Mouse (Mus musculus) Patski (cell line): ENCODE measurements around the gene Dcp1a. TPM values are rescaled to one million over a fixed set of nuclear protein-coding genes. Genes with fewer than 3 reads are reported as not detected.

Experiments
- ATAC-seq: fragments of 100-300 bp; one replicate; pipeline ENCODE4 v1.8.0; 2021
- CTCF ChIA-PET: fragments of 350-600 bp; sonication (Branson Sonifier 250); formaldehyde crosslinking; loops from one replicate; lab custom pipeline; 2022; ENCODE audit warnings: inconsistent platforms; lab: Charles Lee
- POLR2A ChIA-PET: fragments of 350-600 bp; sonication (Branson Sonifier 250); formaldehyde crosslinking; loops from one replicate; lab custom pipeline; 2022; ENCODE audit warnings: antibody characterized with exemption, inconsistent platforms; lab: Charles Lee
- DNase-seq: peaks from one replicate; pipeline ENCODE4 v3.0.0-alpha.2; 2011; ENCODE audit warnings: low read depth, low spot score
- H3K27me3 ChIP-seq: fragments of 371-371 bp; one replicate; pipeline ENCODE4 v1.5.1; 2021
- CTCF ChIP-seq: fragments of 100-300 bp; IDR thresholded peaks from one replicate; pipeline ENCODE4 v1.5.1; 2021
- in situ Hi-C: fragments of 300-500 bp; cut with MboI; formaldehyde crosslinking; loops from 3 replicates; pipeline ENCODE4 v1.11.1; 2018; ENCODE audit warnings: low pct_unique_long_range_greater_than_20kb, mixed read lengths
- polyA plus RNA-seq: library from polyadenylated mRNA; unstranded; gene quantifications from one replicate; pipeline ENCODE4 v1.2.3, GENCODE M21; 2021

Gene Dcp1a
- polyA plus RNA-seq, 1 experiment from 2014 or later: 19.6 TPM

- ATAC-seq (no peak), DNase-seq (no peak)
- TF ChIP-seq CTCF: no peak
- no peaks in the 10 kb centered on the region for H3K27me3 ChIP-seq
- ChIA-PET CTCF (no interaction called here), POLR2A (no interaction called here)
- in situ Hi-C loops: no loop called here
Measured at GRCm38 (mm10) chr14:30556651-30557050, 77.3 kb downstream of the Dcp1a start.

- POLR2A ChIA-PET: interaction anchor here (0.6 kb wide), 1 partner anchor 10 kb away, joined by 3 read pairs; no protein-coding TSS in a partner anchor
Measured at GRCm38 (mm10) chr14:30557730-30558129, 78.4 kb downstream of the Dcp1a start.

GRCm38 (mm10) chr14:30559321-30559850, 80.1 kb downstream of the Dcp1a start:
- DNase-seq (no peak), ATAC-seq (no peak)
- in situ Hi-C loops: no loop called here
- ChIA-PET CTCF (no interaction called here), POLR2A (interaction anchor here (2.0 kb wide), 1 partner anchor 10 kb away, joined by 6 read pairs; no protein-coding TSS in a partner anchor)
- no peaks in the 10 kb centered on the region for H3K27me3 ChIP-seq
- TF ChIP-seq CTCF: no peak

More at GRCm38 (mm10) chr14:30557730-30558129, 78.4 kb downstream of the Dcp1a start:
- no peaks in the 10 kb centered on the region for H3K27me3 ChIP-seq
- TF ChIP-seq CTCF: no peak
- in situ Hi-C loops: no loop called here
- CTCF ChIA-PET: interaction anchor here (1.0 kb wide), 1 partner anchor 18 kb away, joined by 3 read pairs; no protein-coding TSS in a partner anchor
- DNase-seq: no peak
- ATAC-seq: no peak

GRCm38 (mm10) chr14:30560803-30561389, 81.6 kb downstream of the Dcp1a start:
- ChIA-PET CTCF (interaction anchor here (0.7 to 2.1 kb wide), 7 partner anchors 8 to 48 kb away, joined by 3 to 7 read pairs (median 3); partner anchors contain the start of gene Tkt), POLR2A (interaction anchor here (1.2 to 1.6 kb wide), 3 partner anchors 10 to 15 kb away, joined by 4 to 7 read pairs (median 5); no protein-coding TSS in a partner anchor)
- H3K27me3 ChIP-seq: no peaks in the 10 kb centered on the region
- no peak for TF ChIP-seq CTCF
- DNase-seq: no peak
- in situ Hi-C loops: no loop called here
- ATAC-seq: peak; percentile 2

GRCm38 (mm10) chr14:30561470-30562187, 82.3 kb downstream of the Dcp1a start:
- ATAC-seq (peak; percentile 95), DNase-seq (peak; percentile 97)
- no peaks in the 10 kb centered on the region for H3K27me3 ChIP-seq
- no peak for TF ChIP-seq CTCF
- CTCF ChIA-PET: interaction anchor here (1.1 to 2.1 kb wide), 5 partner anchors 9 to 21 kb away, joined by 3 to 7 read pairs (median 6); partner anchors contain the start of gene Tkt
- POLR2A ChIA-PET: interaction anchor here (1.2 to 1.6 kb wide), 3 partner anchors 10 to 14 kb away, joined by 4 to 7 read pairs (median 5); no protein-coding TSS in a partner anchor
- in situ Hi-C loops: no loop called here

DNA sequence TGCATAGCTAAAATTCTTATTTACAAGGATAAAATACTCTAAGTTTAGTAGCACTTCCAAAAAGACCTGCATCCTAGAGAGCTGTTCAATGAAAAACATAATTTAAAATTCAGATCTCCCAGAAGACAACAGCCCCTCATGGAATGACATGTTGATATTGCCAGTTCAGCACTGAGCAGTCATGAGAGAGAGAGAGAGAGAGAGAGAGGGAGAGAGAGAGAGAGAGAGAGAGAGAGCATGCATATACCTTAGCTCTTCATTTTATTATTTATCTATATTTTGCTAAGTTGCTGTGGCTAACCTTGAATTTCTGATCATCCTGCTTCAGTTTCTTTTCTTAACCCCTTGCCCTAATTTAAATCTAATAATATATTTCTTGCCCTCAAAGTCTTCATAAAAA, 83.0 kb downstream of the Dcp1a start:
- TF ChIP-seq CTCF: no peak
- ChIA-PET POLR2A (no interaction called here), CTCF (interaction anchor here (1.2 to 2.1 kb wide), 3 partner anchors 9 to 12 kb away, joined by 4 to 7 read pairs (median 6); no protein-coding TSS in a partner anchor)
- H3K27me3 ChIP-seq: no peaks in the 10 kb centered on the region
- no peak for ATAC-seq
- in situ Hi-C loops: no loop called here
- DNase-seq: no peak

DNA sequence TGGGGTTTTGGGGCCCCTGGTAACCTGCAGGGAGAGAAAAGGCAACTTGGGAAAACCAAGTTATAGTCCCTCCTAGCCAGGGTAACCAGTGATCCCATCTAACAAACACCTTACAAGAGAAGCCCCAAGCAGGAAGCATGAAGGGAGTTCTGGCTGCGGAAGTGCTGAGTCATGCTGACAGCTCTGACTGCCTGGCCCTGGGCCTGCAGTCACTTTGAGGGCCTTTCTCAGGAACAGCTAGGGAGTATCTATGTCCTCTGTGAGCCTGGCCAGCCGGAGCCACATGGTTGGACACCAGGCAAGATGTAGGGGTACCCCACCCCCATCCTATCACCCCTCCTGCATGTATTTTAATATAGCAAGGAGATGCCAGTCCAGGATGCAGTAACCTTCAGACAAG, 85.1 kb downstream of the Dcp1a start:
- ChIA-PET POLR2A (interaction anchor here (0.6 to 0.8 kb wide), 2 partner anchors 9 to 23 kb away, joined by 3 to 5 read pairs; no protein-coding TSS in a partner anchor), CTCF (no interaction called here)
- H3K27me3 ChIP-seq: no peaks in the 10 kb centered on the region
- ATAC-seq (no peak), DNase-seq (no peak)
- in situ Hi-C loops: no loop called here
- TF ChIP-seq CTCF: no peak

- ChIA-PET CTCF (interaction anchor here (1.3 kb wide), 1 partner anchor 37 kb away, joined by 3 read pairs; no protein-coding TSS in a partner anchor), POLR2A (interaction anchor here (0.6 to 1.0 kb wide), 2 partner anchors 20 to 36 kb away, joined by 3 to 4 read pairs; no protein-coding TSS in a partner anchor)
- TF ChIP-seq CTCF: no peak
- in situ Hi-C loops: no loop called here
- ATAC-seq (no peak), DNase-seq (no peak)
- H3K27me3 ChIP-seq: no peaks in the 10 kb centered on the region
Measured at GRCm38 (mm10) chr14:30566317-30566716, 87.0 kb downstream of the Dcp1a start.

GRCm38 (mm10) chr14:30568016-30568415, 88.7 kb downstream of the Dcp1a start:
- POLR2A ChIA-PET: interaction anchor here (0.7 to 1.2 kb wide), 3 partner anchors 10 to 18 kb away, joined by 3 to 5 read pairs (median 3); no protein-coding TSS in a partner anchor
- no peaks in the 10 kb centered on the region for H3K27me3 ChIP-seq
- CTCF ChIA-PET: no interaction called here
- no peak for DNase-seq
- in situ Hi-C loops: no loop called here
- ATAC-seq: no peak
- TF ChIP-seq CTCF: no peak

DNA sequence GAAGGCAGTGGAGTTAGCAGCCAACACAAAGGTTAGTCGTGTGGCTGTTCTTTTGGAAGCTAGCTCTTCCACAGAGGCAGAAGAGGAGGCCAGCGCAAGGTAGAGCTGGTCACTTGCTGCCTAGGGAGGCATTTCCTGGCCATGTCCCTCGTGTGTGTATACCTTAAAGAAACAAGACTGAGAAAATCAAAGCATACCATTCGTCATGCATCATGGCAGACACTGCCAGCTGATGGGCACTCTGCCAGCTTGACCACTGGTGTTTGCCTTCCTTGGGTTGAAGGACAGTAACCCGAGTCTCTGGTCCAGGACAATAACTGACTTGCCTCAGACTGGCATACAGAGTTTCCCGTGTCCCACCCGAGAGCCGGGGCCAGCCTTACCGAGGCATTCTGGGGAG, 91.0 kb downstream of the Dcp1a start:
- H3K27me3 ChIP-seq: no peaks in the 10 kb centered on the region
- DNase-seq (no peak), ATAC-seq (peak; percentile 49)
- in situ Hi-C loops: no loop called here
- ChIA-PET CTCF (no interaction called here), POLR2A (no interaction called here)
- TF ChIP-seq CTCF: no peak
